Mouse (Mus musculus) kidney, embryonic 14.5 days (tissue): Measurements from ENCODE around the gene Itga5. TPM values are rescaled to one million over a fixed set of nuclear protein-coding genes. Genes with fewer than 3 reads are reported as not detected.

ENCODE experiments used
- ATAC-seq: fragments of 200-750 bp; cut with Nextera tagmentation; 2 replicates; pipeline ENCODE4 v1.8.0; 2017; ENCODE audit warnings: moderate number of reproducible peaks, mild to moderate bottlenecking, moderate TSS enrichment, moderate library complexity; ENCODE audit not compliant: low FRiP score, low TSS enrichment
- H3K27ac ChIP-seq: fragments of 300-500 bp; sonication (generic); 2 replicates; pipeline ENCODE4 v1.5.1; 2014; ENCODE audit warnings: low read depth, mild to moderate bottlenecking, low read length, moderate library complexity, mixed read lengths
- H3K27me3 ChIP-seq: fragments of 300-500 bp; sonication (generic); 2 replicates; pipeline ENCODE4 v1.6.1; 2014; ENCODE audit warnings: mild to moderate bottlenecking, low read length; ENCODE audit not compliant: control insufficient read depth, insufficient read depth
- H3K36me3 ChIP-seq: fragments of 300-500 bp; sonication (generic); 2 replicates; pipeline ENCODE4 v1.6.1; 2014; ENCODE audit warnings: low read length, mixed read lengths; ENCODE audit not compliant: control insufficient read depth, insufficient read depth
- H3K4me1 ChIP-seq: fragments of 300-500 bp; sonication (generic); 2 replicates; pipeline ENCODE4 v1.6.1; 2014; ENCODE audit warnings: low read length, mixed read lengths; ENCODE audit not compliant: control insufficient read depth, insufficient read depth
- H3K4me2 ChIP-seq: fragments of 300-500 bp; sonication (generic); replicated peaks from 2 replicates; pipeline ENCODE4 v1.6.1; 2014; ENCODE audit warnings: low read depth, mild to moderate bottlenecking, low read length
- H3K4me3 ChIP-seq: fragments of 300-500 bp; sonication (generic); 2 replicates; pipeline ENCODE4 v1.5.1; 2014; ENCODE audit warnings: mild to moderate bottlenecking, low read length
- H3K9ac ChIP-seq: fragments of 300-500 bp; sonication (generic); 2 replicates; pipeline ENCODE4 v1.6.1; 2014; ENCODE audit warnings: low read depth, mild to moderate bottlenecking, low read length, moderate library complexity
- H3K9me3 ChIP-seq: fragments of 300-500 bp; sonication (generic); 2 replicates; pipeline ENCODE4 v1.6.1; 2016; ENCODE audit warnings: low read length; ENCODE audit not compliant: control insufficient read depth
- WGBS: fragments of 180-500 bp; shearing (Covaris S2); extraction: QIAGEN DNeasy Blood & Tissue Kit; methylation state at CpG from one replicate; pipeline ENCODE4 v1.1.7; 2014; 5-methylcytosine and 5-hydroxymethylcytosine counted together
- polyA plus RNA-seq: library from polyadenylated mRNA; unstranded; fragments of >200 nt; fragmentation: Nextera tagmentation; extraction: Ambion mirVana; gene quantifications from 2 replicates; pipeline ENCODE4 v1.2.1, GENCODE M21; 2014

Gene Itga5
- polyA plus RNA-seq, 1 experiment from 2014 or later = 37.4 TPM

GRCm38 (mm10) chr15:103369123-103369522 is 2.6 kb upstream of the Itga5 start:
- Histone ChIP-seq H3K9ac (no peak overlapping the region), H3K27ac (no peak overlapping the region), H3K36me3 (no peaks in the 10 kb centered on the region), H3K4me3 (no peak overlapping the region), H3K4me2 (no peak overlapping the region), H3K27me3 (no peaks in the 10 kb centered on the region), H3K9me3 (no peaks in the 10 kb centered on the region), H3K4me1 (peaks cover 22% of the 10 kb centered on the region; the same call in 1 of the 2 replicates)
- 72% methylated on average over 1 of the region's 1 CpGs for WGBS
- ATAC-seq = no peak

- WGBS = 92% methylated on average over 4 of the region's 4 CpGs
Observed at GRCm38 (mm10) chr15:103368179-103368940, 1.8 kb upstream of the Itga5 start.

DNA sequence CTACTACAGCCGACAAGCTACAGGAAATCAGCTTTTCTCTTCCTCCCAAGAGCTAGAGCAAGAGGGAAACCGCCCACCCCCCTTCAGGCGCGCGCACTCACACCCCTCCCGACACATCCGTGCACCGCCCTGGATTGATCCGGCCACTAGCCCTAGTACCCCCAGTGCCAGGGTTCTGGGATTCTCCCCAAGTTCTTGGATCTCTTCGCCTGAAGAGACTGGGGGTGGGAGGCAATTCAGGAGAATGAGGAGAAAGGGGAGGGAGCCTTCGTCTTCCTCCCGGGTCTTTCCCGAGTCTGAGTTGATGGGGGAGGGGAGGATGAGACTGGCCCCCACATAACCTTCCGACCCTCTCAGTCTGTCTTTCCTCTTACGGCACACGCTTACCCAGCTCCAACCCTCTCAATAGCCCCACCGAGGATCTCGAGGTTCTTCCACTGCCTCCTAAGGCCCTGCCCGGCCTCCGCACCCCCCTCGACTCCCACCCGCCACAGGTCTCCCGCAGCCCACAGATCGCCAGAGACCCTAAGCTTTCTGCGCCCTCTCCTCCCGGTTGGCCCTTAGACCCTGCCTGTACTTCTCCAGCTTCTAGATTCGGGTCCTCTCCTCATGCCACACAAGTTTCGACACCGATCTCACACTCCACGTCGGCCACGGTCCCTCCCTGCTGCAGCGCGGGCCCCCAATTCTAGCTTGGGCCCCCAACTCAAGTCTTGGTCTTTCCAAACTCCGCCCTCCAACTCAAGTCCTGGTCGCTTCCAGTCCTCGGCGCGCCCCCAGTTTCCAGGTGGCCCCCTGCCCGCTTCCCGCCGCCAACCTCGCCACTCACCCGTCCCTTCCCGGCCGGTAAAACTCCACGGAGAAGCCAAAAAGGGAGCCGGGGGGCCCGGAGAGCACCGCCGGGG is 840 bp downstream of the Itga5 start:
- peak; percentile 41 for ATAC-seq
- Histone ChIP-seq H3K27ac (peak overlapping the region; percentile 76), H3K9ac (peak overlapping the region; percentile 87), H3K4me1 (peaks cover 27% of the 10 kb centered on the region; the same call in 1 of the 2 replicates), H3K4me2 (peak overlapping the region; percentile 89), H3K4me3 (peak overlapping the region; percentile 88), H3K36me3 (no peaks in the 10 kb centered on the region), H3K27me3 (no peaks in the 10 kb centered on the region), H3K9me3 (no peaks in the 10 kb centered on the region)
- under 1% methylated on average over 50 of the region's 51 CpGs for WGBS

More at GRCm38 (mm10) chr15:103368179-103368940, 1.8 kb upstream of the Itga5 start:
- no peak overlapping the region for H3K4me2 ChIP-seq
- no peak for ATAC-seq
- peaks cover 23% of the 10 kb centered on the region; the same call in 1 of the 2 replicates for H3K4me1 ChIP-seq
- no peak overlapping the region for H3K4me3 ChIP-seq
- H3K9ac ChIP-seq = no peak overlapping the region
- no peak overlapping the region for H3K27ac ChIP-seq
- H3K27me3 ChIP-seq = no peaks in the 10 kb centered on the region
- H3K36me3 ChIP-seq = no peaks in the 10 kb centered on the region
- no peaks in the 10 kb centered on the region for H3K9me3 ChIP-seq

- Histone ChIP-seq H3K9ac (peak overlapping the region; percentile 87; the same call in 1 of the 2 replicates), H3K9me3 (no peaks in the 10 kb centered on the region), H3K27me3 (no peaks in the 10 kb centered on the region), H3K27ac (peak overlapping the region; percentile 8; the same call in 1 of the 2 replicates), H3K4me3 (peak overlapping the region; percentile 88), H3K4me1 (peaks cover 24% of the 10 kb centered on the region; the same call in 1 of the 2 replicates), H3K36me3 (no peaks in the 10 kb centered on the region), H3K4me2 (peak overlapping the region; percentile 89)
- no peak for ATAC-seq
- 51% methylated on average over 4 of the region's 4 CpGs for WGBS
Observed at GRCm38 (mm10) chr15:103364761-103365160, 1.8 kb downstream of the Itga5 start.

DNA sequence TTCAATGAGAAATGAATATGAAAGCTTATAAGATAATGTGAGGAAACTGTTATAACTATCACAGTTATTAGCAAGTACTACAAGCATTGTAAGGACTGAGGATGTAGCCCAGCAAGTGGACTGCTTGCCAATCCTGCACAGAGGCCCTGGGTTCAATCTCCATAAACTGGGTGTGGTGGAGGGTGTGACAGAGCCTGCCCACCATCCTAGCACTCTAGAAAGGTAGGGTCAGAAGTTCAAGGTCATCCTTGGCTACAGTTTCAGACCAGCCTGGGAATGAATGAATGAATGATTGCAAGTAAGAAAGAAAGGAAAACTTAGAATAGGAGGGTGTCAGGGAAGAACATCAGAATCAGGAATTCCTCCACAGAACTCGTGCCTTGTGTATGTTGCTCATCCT is 2.8 kb downstream of the Itga5 start:
- no peaks in the 10 kb centered on the region for H3K9me3 ChIP-seq
- H3K4me1 ChIP-seq = peaks cover 27% of the 10 kb centered on the region; the same call in 1 of the 2 replicates
- no peak overlapping the region for H3K4me3 ChIP-seq
- no peaks in the 10 kb centered on the region for H3K36me3 ChIP-seq
- no peak overlapping the region for H3K27ac ChIP-seq
- ATAC-seq = no peak
- no peak overlapping the region for H3K4me2 ChIP-seq
- no peaks in the 10 kb centered on the region for H3K27me3 ChIP-seq
- 81% methylated on average over 1 of the region's 1 CpGs for WGBS
- H3K9ac ChIP-seq = no peak overlapping the region

- H3K36me3 ChIP-seq = no peaks in the 10 kb centered on the region
- ATAC-seq = no peak
- no peak overlapping the region for H3K27ac ChIP-seq
- H3K9me3 ChIP-seq = no peaks in the 10 kb centered on the region
- H3K4me3 ChIP-seq = no peak overlapping the region
- peaks cover 27% of the 10 kb centered on the region; the same call in 1 of the 2 replicates for H3K4me1 ChIP-seq
- H3K27me3 ChIP-seq = no peaks in the 10 kb centered on the region
- H3K9ac ChIP-seq = no peak overlapping the region
- H3K4me2 ChIP-seq = no peak overlapping the region
- WGBS = 76% methylated on average over 3 of the region's 3 CpGs
Observed at GRCm38 (mm10) chr15:103362950-103363349, 3.6 kb downstream of the Itga5 start.

DNA sequence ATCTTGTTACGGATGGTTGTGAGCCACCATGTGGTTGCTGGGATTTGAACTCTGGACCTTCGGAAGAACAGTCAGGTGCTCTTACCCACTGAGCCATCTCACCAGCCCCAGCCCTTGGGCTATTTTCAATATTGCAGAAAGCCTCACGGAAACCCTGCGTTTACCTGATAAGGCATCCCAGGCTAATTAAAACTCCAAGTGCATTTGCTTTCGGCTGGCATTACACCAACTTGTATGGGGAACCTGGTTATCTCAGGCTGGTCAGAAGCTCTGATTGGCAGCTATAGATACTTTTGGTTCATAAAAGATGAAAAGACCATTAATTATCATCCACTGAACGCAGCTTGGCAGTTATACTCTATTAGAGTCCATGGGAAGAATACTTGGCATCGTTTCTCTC is 4.2 kb downstream of the Itga5 start:
- Histone ChIP-seq H3K4me1 (peaks cover 26% of the 10 kb centered on the region; the same call in 1 of the 2 replicates), H3K9me3 (no peaks in the 10 kb centered on the region), H3K27ac (no peak overlapping the region), H3K36me3 (no peaks in the 10 kb centered on the region), H3K9ac (no peak overlapping the region), H3K27me3 (no peaks in the 10 kb centered on the region), H3K4me3 (no peak overlapping the region), H3K4me2 (no peak overlapping the region)
- 86% methylated on average over 6 of the region's 7 CpGs for WGBS
- no peak for ATAC-seq

DNA sequence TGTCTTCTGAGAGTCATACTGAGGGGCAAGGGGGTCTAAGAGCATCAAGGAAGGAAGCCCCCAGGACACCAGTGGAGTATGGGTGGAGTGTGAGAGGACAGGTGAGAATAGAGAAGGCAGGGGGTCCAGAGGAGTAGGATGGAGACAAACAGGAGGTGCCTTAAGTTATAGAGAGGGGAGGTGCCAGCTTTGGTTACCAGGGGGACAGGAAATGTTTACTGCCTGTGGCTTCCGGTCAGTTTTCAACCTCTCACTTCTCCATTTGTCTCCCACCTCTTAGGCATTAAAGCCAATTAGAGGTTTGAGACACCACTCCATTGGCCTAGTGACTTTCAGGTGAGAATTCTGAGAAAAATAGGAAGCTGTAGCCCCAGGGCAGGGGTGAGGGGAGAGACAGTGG is 5.3 kb downstream of the Itga5 start:
- 23% methylated on average over 1 of the region's 1 CpGs for WGBS
- no peak for ATAC-seq
- H3K27ac ChIP-seq = no peak overlapping the region

More for the DNA sequence above, 5.3 kb downstream of the Itga5 start:
- no peak overlapping the region for H3K9ac ChIP-seq
- no peaks in the 10 kb centered on the region for H3K27me3 ChIP-seq
- peaks cover 3% of the 10 kb centered on the region for H3K36me3 ChIP-seq
- no peaks in the 10 kb centered on the region for H3K9me3 ChIP-seq
- H3K4me1 ChIP-seq = peaks cover 20% of the 10 kb centered on the region; the same call in 1 of the 2 replicates
- no peak overlapping the region for H3K4me3 ChIP-seq
- no peak overlapping the region for H3K4me2 ChIP-seq
